Mouse (Mus musculus): ENCODE results near the gene Serpine3.
A peak's percentile ranks its signal among the peaks of the same experiment; 100 is the strongest.
"Not testable (repeated sequence)": the region's sequence is repeated elsewhere in the genome, so short reads cannot be mapped to it uniquely, and the experiment has no call there.

The Serpine3 gene

DNA sequence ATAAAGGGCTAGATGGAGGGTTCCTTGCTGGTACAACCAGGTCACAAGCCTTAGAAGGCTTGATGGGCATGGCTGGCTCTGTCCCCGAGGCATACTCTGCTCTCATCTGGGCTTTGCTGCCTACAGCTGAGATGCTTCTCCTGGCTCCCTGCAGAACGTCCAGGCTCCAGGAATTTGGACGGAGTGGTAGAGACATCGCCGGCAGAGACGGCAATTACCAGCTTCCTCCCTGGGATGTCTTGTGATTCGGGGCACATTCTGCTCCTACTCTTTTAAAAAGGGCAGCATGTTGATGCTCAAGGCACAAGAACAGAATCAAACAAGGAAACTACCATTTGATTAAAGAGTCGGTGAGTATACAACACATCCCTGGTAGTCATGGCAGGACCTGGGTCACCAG, at the start of gene Serpine3:
TSS of gene Serpine3 (plus strand) at position 301 of the 400 bp plus-strand sequence.
- DNase-seq (ENCODE audit: low read depth): no peak

DNA sequence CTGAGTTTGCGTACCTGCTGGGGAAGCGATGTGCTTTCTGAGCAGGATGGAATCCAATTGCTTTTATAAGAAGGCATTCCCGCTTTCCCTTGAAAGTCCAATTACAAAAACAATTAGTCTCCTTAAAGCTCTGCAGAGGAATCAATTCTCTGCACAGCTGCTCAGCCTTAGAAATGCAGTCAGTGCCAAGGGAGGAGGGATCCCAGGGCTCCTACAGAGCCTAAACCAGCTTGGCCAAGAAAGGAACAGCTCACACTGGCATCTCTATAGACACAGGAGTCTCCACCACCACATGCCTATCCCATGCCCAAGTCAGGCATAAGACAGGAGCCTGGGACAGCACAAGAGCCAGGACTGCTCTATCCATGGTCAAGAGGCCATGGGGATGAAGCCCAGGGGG, 41.1 kb upstream of the Serpine3 start:
- no peak for DNase-seq (ENCODE audit: low read depth)

DNA sequence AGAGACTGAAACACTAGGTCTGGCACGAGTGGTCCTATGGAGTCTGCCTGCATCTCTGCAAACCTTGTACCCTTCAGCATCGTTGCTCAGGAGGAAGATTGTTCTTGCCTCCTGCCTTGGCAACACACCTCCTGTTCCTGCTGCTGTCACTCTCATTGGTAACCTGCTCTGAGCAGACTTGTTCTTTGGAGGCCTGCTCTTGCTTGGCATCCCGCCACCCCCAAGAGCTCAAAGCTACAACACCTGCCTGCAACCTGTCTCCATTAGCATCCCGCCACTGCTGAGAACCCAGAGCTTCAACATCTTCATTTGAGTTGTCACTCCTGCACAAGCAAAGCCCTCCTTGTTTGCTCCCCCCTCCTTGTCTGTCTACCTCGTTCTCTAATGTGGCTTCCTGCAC, 35.5 kb upstream of the Serpine3 start:
- no peak for DNase-seq (ENCODE audit: low read depth)

DNA sequence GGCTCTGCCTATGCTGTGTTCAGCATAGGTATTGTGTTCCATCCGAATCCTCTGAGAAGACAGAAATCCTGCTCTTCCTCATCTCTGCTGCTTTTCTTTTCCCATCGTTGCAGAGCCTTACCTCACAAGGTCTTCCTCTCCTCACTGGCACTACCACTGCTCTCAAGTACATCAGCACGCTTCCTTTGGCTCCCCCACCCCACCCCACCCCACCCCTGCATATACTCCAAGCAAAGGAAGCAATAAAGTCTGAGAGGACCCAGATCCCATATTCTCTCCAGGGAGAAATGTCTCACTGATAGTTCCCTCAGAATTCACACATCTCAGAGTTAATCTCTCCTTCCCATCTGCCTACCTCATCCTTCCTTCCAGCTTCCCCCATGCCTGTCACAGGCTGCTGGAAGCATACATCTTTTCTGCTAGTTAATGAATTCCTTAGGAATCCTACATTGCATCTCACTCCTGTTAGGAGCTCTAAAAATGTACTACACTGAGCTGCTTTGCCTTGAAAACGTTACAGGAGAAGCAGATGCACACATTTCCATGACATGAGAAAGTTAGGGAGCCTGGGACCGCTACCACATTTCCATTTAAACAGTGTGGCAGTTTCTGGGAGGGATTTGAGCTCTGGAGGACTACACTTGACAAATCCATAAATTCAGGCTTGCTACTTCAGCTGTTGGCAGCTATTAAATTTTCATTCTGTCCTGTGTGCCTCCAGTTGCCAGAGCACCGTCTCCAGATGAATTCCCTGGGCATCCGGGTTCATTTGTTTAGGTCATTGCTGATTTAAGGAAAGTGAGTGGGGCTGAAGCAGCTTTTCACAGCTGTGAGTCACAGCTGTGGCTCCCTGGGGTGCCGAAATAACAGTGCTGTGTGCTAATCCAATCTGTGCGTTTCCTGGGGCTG, 25.8 kb upstream of the Serpine3 start:
- DNase-seq (ENCODE audit: low read depth): no peak

GRCm38 (mm10) chr14:62638345-62638702, 25.1 kb upstream of the Serpine3 start:
- DNase-seq (ENCODE audit: low read depth): no peak

DNA sequence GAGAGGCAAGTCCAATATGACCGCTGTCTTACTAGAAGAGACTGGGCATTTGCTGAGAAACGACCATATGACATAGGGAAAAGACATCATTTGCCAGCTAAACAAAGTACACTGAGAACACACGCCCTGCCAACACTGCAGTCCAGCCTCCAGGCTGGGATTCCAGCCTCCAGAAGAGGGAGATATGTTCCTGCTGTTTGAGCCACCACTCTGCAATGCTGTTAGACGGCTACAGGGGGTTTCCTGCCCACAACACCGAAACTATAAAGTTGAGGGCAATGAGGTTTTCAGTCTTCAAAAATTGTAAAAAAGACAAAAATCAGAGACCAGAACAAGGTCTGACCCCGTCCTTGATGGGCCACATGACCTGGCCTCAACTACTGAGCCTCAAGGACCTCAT, 24.4 kb upstream of the Serpine3 start:
- DNase-seq (ENCODE audit: low read depth): no peak

GRCm38 (mm10) chr14:62639551-62639950, 23.9 kb upstream of the Serpine3 start:
- no peak for DNase-seq (ENCODE audit: low read depth)

GRCm38 (mm10) chr14:62640396-62640795, 23.1 kb upstream of the Serpine3 start:
- no peak for DNase-seq (ENCODE audit: low read depth)

- not testable (repeated sequence) for DNase-seq (ENCODE audit: low read depth)
These were observed 21.1 kb upstream of the Serpine3 start for GRCm38 (mm10) chr14:62642368-62642767.

DNA sequence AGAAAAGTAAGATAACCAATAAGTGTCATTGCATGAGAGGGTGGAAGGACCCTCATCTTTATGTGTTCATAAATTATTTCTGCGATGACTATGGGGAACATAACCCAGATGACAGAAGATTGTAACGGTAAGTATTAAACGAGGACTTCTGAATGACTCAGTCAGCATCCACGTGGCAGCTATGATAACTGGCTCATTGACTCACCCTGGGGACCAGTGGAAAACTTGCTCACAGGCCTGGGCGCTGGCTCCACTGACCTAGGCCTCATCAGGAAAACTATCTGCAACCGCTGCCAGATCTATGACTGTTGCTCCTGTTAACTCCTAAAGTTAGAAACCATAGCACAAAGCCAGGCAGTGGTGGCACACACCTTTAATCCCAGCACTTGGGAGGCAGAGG, 15.1 kb upstream of the Serpine3 start:
- no peak for DNase-seq (ENCODE audit: low read depth)

DNA sequence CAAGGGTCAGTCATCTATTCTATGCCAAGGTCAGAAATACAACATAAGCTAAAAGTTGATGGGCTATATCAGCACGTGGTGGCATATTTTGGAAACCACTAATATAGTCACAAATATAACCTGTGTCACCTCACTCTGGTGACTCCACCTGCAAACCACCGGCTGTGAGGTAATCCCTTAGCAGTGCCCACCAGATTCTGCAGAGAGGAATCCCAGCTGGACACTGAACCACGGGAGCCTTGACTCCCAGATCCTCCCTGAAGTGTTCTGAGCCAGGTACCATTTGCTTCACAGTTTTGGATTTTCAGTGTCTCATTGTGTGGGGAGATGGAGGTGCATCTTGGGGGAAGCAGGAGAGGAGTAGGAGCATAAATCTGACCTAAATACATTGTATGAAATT, 13.1 kb upstream of the Serpine3 start:
- no peak for DNase-seq (ENCODE audit: low read depth)

DNA sequence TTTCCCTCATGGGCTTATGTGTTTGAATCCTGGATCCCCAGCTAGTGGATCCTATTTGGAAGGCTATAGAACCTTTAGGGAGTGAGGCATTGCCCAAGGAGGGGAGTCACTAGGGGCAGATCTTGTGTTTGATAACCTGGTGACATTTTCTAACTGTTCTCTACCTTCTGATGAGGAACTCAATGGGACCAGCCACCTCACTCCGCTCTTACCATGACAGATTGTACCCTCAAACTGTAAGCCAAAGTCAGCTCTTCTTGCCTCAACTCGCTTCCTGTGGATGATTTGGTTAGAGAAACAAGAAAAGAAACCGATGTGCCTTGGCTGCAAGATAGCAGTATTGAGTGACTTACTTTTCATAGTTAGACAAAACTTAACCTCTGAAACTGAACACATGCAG, 11.7 kb upstream of the Serpine3 start:
- DNase-seq (ENCODE audit: low read depth): no peak

DNA sequence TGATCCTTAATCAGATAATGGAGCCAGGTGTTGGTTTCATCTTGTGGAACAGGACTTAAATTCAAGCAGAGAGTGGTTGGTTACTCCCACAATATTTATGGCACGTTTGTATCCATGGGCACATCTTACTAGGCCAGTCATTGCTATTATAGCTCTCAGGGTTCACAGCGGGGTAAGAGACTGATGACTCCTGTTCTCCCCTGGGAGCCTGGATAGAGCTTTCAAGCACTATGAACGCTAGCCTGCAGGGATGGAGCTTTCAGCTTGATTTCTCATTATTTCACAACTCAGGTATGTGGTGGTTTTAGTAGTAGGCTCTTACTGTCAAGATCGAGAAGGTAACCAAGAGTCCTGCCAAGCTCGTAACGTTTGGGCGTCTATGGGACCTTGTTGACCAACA, 7.5 kb upstream of the Serpine3 start:
- no peak for DNase-seq (ENCODE audit: low read depth)

- no peak for DNase-seq (ENCODE audit: low read depth)
These were observed 6.0 kb upstream of the Serpine3 start for GRCm38 (mm10) chr14:62657469-62657868.

DNA sequence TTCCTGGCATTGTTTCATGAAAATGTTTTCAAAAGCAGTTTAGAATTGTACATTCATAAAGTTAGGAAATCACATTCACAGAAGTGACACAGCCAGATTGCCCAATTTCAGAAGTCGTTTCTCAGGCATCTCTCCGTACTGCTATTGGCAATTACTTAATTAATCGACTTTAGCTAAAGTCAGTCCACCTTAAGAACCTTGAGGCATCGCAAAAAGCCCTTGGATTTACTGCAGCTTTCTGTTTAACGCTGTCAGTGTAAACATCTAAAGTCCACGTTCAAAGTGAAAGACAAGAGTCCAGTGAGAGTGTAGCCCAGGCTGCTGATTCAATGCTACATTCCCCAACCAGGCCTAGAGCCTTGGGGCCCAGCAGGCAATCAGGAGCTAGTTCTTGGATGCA, 1.1 kb upstream of the Serpine3 start:
- no peak for DNase-seq (ENCODE audit: low read depth)

DNA sequence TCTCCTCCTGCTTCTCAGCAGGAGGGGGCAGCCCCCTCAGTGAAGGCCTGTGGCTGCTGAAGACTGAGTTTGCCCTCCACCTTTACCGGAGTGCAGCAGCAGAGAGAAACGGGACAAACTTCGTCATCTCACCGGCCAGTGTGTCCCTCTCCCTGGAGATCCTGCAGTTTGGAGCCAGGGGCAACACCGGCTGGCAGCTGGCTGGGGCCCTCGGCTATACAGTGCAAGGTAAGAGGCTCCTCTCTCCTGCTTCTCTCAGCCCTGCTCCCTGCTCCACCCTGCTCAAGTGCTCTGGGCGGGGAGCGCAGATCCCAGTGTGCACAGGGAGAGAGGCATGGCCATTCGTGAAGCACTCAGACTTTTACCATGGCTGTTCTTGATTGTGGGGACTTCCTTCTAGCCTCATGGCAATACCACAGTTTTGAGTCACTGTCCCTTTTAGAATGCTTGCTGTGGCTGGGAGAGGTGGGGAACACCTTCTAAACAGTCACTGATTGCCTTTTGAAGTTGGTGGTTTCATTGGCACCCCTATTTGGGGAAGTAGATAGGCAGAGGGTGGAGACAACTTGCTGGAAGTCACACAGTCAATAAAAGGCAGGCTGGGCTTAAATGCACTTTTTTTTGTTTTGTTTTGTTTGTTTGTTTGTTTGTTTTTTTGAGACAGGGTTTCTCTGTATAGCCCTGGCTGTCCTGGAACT, 1.7 kb downstream of the Serpine3 start:
- peak; percentile 6 for DNase-seq (ENCODE audit: low read depth)

DNA sequence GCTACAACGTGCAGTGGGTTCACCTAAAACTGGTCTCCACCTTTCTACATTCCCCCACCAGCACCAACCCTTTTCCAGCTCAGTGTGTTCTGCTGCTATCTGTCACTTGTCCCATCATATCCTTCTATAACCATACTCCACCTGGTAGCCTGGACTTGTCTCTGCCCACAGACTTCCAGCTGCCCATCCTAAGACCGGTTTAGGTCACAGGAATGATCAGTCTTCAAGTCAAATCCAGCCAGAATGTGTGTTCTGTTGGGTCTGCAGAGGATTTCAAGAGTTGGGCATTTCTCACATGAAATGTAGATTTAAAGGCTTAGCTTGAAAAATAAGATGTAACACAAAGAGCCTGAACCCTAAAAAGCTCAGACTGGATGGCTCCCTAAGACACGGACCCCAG, 10.2 kb downstream of the Serpine3 start:
- no peak for DNase-seq (ENCODE audit: low read depth)

- DNase-seq (ENCODE audit: low read depth): no peak
These were observed 54.7 kb downstream of the Serpine3 start for GRCm38 (mm10) chr14:62718161-62718560.

- DNase-seq (ENCODE audit: low read depth): no peak
These were observed 58.2 kb downstream of the Serpine3 start for GRCm38 (mm10) chr14:62721625-62722024.

DNA sequence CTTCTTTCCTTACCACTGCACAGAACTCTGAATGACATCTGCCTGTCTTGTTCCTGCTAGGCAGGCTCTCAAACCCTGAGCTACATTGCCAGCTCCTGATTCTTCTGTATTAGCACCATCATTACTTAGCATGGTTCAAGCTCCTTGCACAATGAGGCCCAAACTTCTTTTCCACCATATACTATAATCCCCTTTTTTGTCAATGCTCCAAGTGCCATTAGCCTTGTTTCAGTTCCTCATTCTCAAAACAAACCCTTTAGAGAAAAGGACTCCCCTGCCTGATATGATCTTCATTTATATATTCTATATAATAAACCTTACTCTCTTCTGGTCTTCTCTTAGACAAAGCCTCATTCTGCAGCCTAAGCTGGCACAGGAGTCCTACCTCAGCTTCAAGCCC, 61.1 kb downstream of the Serpine3 start:
- DNase-seq (ENCODE audit: low read depth): no peak

DNA sequence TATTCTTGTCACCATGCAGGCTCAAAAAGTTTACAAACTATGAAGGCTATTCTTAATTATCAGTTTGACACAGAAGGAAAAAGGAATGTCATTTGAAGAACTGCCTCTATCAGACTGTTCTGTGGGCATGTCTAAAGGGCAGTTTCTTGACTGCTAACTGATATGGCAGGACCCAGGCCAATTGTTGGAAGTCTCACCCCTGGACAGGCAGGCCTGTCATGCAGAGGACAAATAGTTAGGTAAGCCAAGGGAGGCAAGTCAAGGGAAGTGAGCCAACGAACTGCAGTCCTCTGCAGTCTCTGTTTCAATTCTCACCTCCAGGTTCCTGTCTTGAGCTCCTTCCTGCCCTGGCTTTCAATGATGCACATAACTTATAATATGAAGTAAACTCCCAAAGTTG, 68.4 kb downstream of the Serpine3 start:
- DNase-seq (ENCODE audit: low read depth): no peak

- DNase-seq (ENCODE audit: low read depth): no peak
These were observed 70.2 kb downstream of the Serpine3 start for GRCm38 (mm10) chr14:62733666-62734065.

- no peak for DNase-seq (ENCODE audit: low read depth)
These were observed 72.2 kb downstream of the Serpine3 start for GRCm38 (mm10) chr14:62735646-62736045.

Measured in c-Kit-positive CD71-negative TER-119-negative erythroid progenitor cells, embryonic 14.5 days (primary cell).